Mouse (Mus musculus): ENCODE results near the gene Slc26a8.

Slc26a8 gene

DNA sequence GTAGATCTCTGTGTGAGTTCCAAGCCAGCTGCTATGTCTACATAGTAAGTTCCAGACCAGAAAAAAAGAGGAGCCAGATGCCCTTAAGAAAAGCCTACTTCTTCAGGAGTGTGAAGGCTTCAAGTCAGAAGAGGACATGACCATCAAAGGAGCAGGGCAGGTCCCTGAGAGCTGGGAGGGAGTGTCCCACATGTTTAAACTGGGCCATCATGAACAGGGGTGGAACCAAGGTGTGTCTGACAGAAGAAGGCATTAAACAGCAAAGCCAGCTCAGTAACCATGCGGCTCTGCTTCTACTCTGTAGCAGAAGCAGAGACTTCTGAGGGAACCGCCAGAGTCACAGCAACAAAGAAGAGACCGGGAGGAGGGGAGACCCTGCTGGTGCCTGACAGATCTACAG lies 46.3 kb downstream of the Slc26a8 start:
- no peak for DNase-seq (ENCODE audit: low spot score in 2 of 2)

DNA sequence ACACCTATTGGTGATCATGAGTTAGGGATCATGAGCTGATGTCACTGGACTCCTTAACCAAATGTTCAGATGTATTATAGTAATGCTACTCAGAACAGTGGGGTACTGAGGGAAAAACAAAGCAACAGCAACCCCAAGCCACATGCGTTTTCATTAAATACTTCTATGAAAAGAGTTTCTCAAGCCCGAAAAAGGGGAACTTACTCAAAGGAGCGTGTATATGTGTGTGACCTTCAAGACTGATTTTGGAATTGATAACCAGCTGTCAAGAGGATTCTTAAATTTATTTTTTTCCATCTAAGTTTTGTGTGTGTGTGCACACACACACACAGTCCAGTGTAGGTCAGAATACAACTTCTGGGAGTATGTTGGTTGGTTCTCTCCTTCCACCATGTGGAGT lies 49.9 kb downstream of the Slc26a8 start:
- DNase-seq (ENCODE audit: low spot score in 2 of 2): no peak

DNA sequence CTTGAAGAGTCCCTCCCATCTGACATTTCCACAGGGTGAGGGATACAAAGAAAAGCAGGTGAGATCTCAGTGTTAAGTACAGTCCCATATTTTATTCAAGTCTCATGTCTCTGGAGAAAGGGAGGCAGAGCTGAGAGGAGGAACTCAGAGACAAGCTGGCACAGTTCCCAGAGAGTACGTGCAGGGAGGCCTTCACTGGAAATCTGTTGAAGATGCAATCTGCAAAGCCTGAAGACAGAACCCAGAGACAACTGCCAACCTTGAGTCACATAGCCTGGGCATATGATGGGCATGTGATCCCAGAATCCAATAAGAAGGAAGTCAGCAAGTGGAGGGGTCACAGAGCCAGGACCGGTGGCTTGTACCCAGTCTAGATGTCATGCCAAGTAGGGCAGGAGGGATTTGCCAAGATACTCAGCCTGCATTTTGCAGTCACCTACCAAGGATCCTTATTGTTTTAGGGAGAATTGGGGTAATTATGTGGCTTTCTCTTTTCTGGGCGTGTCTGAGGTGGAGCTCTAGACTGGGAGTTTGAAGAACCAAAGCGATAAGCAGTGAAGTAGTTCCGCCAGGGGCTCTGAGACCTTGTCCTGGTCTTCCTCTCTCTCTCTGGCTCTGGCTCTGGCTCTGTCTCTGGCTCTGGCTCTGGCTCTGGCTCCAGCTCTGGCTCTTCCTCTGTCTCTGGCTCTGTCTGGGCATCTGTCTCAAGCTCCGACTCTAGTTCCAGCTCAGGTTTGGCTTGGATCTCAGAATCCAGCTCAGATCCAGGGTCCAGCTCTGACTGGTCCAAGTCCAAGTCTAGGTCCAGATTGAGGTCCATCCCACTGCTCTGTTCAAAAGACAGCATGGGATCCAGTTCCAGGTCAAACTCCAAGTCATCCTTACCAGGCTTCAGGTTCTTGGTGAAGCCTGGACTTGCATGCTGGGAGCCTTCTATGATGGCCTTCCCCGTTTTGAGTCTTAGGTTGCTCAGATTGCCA lies 52.0 kb downstream of the Slc26a8 start:
- no peak for DNase-seq (ENCODE audit: low spot score in 2 of 2)

DNA sequence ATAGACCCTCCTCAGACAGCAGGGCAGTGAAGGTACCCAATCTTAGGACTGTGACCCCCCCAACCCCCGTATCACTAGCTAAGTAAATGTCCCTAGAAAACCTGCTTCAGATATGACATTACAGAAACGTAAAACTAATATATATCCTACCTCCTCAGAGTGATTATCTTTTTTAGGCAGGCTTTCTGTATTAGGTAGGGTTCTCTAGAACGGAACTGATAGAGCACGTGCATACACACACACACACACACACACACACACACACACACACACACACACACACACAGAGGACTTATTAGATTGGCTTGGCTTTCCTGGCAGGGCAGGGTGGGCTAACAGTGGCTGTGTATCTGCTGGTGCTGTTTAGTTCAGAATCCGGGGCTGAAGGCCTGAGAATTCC lies 54.2 kb downstream of the Slc26a8 start:
- DNase-seq (ENCODE audit: low spot score in 2 of 2): no peak

DNA sequence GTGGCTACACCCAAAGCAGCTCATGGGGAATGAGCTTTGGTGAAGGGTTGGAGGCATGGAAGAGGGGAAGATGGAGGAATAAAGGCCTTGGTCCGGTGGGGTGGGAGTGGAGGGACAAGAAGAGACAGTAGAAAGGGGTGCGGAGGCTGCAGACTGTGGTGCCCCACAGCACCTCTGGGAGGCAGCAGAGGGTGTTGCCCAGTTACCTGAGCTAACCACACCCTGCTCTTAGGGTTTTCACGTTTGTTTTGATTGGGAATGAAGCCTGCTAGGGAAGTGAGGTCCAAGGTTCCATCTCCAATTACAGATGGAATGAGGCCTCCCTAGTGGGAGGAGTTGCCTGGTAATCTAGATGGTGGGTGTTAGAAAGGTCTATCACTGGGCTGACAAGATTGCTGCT lies 60.9 kb downstream of the Slc26a8 start:
- no peak for DNase-seq (ENCODE audit: low spot score in 2 of 2)

DNA sequence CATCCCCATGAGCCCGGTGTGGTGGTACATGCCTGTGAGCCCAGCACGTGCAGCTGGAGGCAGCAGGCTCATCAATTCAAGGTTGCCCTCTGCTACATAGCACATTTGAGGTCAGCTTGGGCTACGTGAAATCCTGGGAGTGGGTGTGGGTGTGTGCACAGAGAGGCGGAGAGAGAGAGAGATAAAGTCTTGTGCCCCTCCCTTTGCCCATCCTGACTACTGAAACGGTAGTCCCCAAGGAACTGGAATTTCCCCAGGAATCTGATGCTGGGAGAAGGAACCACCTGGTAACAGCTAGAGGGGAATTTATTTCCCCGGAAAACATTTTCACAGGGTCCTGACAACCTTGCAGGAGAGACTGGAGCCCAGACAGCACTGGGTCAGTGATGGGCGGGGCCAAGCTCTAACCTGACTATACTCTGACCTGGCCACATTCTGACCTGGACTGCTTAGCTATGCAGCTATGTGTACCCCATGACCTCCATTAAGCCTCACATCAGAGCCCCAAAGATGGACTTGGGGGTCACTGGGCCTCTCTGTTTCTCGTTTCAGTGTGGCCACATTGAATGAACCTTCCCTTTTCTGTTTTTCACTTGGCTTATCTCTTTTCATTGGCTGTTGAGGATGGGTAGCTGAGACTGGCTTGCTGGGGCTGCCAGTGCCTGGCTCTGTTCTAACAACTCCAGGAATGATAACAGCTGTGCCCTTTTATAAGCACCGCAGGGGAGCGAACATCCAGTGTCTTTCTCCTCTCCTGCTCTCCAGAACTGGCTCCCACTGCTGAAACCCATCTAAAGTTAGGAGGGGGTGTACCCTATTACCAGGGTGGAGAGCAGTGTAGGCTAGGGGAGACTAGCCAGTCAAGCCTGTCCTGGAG lies 61.5 kb downstream of the Slc26a8 start:
- no peak for DNase-seq (ENCODE audit: low spot score in 2 of 2)

DNA sequence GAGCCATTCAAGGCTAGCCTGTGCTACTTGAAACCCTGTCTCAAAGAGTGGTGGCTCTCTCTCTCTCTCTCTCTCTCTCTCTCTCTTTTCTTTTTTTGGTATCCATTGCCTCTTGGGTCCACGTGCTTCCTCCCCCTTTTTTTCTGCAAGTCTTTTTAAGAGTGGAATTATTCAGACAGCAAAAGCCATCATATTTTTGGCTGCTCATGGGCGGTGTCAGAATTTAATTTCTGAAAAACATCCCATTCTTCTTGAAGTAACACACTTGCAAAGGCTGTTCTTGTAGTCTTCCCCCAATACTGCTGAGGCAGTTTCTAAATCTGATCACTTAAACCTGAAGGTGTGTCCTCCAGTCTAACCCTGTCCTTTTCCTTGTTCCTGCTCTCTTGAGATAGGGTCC lies 63.1 kb downstream of the Slc26a8 start:
- no peak for DNase-seq (ENCODE audit: low spot score in 2 of 2)

DNA sequence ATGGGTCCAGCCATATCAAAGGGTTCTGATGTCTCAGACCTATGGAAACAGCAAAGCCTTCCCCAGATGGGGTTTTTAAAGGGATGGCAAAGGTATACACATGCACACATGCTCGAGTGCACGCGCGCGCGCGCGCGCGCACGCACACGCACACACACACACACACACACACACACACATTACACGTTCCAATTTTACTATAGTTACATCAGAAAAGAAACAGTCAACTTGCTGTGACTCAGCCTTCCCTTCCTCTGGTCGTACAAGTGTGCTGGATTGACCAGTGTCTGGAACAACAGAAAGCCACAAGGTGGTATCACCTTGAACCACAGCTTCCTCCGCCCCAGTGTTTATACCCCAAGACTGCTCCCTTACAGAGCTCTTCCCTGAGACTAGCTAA lies 64.7 kb downstream of the Slc26a8 start:
- DNase-seq (ENCODE audit: low spot score in 2 of 2): no peak

DNA sequence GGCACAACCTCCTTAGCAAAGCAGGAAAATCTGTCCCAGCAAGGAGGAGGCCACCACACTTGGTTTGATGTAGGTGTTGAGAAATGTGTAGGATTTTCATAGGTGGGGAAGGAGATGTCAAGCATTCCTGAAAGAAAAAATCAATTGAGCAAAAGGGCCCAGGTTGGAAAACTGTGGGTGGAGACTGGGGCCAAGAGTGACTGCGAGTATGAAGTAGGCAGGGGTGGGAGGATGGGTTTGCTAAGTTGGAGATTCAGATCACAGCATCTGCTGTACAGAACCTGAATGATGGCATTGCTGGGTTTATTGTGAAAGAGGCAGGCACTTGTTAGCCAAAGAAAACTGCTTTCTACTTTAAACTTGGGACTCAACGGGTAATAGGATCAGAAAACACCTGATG lies 65.2 kb downstream of the Slc26a8 start:
- no peak for DNase-seq (ENCODE audit: low spot score in 2 of 2)

DNA sequence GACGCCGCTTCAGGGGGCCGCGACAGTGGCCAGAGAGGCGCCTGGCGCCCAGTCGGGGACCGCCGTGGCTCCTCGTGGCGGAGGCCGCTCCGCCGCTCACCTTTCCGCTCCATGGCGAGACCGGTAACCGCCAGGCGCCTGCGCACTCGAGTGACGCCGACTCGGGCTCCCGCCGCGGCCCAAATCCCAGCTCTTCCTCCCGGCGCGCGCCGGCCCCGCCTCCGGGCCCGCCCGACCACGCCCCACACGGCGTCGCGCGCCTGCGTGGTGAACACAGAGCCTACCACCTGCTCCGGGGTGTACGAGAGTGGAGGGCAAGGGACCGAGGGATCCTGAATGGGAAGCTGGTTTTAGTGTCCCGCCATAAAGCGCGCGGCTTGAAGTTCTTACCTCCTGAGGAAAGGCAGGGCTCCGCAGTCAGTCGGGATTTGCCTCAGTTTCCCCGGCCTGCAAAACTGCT lies 67.7 kb downstream of the Slc26a8 start, which contains the start of gene Srpk1:
TSS of gene Srpk1 (minus strand) at position 410 of the 460 bp plus-strand sequence.
- DNase-seq (ENCODE audit: low spot score in 2 of 2): peak; percentile 88 to 95

DNA sequence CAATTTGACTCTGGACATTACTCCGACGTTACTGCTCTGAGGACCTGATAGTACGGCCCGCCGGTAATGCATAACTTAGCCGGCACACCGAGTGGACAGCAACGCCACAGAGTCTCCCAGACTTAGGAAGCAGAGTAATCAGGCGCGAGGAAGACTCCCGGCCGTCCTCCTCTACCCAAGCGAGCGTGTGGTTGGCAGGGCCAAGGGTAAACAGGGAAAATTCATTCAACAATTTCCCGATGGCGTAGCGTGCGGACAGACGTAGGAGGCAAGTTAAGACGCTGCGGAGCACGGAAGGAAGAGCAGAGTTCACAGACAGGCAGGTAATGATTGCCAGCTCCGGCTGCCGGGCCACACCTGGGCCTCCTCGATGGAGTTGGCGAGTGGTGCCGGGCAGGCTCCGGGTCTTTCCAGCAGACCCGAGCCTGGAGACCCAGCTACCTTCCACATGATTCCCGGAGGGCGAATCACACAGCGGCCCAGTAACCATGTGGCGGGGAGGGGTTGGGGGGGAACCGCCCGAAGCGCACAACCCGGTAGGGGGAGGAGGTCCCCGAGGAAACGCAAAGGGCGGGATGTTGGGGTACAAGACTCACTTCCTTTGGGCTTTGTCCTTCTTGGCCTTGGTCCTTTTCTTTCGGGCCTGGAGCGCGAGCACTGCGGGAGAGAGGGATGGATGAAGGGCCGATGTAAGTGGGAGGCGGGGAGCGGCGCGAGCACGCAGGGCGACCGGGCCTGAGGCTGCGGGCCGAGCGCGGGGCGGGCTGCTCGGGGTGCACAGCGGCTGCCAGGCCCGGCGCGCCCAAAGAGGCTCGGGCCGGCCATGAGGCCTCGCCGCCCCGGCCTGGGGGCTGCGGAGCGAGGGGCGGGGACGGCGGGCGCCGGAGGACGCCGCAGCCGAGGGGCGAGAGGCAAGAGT lies 68.4 kb downstream of the Slc26a8 start:
- DNase-seq (ENCODE audit: low spot score in 2 of 2): peak; percentile 39 to 75

DNA sequence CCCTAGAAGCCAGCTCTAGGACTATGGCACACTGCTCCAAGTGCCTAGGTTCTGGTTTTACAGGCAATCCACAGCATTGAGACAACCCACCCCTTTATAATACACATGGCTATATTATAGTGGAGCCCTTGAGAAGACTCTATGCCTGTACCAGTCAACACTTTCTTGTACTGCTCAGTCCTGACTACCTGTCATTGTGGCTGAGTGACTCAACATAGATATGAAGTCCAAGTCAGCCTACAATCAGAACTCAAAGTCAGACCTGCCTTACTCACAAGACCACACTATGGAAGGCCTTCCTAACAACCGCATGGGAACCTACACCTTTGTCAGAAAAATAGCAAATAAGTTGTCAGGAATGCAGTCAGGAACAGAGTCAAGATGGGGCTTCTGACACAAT lies 71.3 kb downstream of the Slc26a8 start:
- DNase-seq (ENCODE audit: low spot score in 2 of 2): no peak

DNA sequence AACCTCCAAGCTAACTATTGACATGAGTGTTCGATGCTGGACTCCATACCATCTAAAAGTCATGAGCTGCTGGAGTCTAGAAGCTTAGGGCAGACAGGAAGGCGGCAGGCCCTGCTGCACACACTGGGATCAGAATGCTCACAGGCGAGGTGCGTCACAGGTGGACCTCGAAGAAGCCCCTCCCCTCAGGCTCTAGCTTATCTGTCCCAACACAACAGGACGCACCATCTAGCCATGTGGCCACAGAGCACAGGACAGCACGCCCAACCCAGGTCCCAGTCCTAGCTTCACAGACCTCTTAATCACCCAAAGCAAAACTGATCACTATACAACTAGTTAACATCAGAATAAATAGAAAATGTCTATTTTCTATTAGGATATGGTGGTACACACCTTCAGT lies 71.9 kb downstream of the Slc26a8 start:
- DNase-seq (ENCODE audit: low spot score in 2 of 2): peak in 1 of 2 experiments; percentile 18

DNA sequence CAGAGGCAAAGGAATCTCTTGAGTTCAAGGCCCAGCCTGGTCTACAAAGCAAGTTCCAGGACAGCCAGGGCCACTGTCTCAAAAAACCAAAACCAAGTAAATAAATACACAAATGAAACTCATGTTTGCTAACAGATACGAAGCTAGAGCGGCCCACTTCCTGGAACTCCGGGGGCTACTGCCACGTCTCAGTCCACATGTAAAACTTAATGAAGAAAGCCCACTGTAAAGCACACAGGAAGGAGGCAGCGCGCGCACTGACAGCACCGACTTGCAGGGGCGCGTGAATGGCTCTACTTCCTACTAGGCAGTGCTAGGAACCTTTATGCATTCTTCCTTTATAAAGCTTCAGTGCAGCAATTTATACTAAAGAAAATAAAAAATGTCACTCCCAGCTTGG lies 72.4 kb downstream of the Slc26a8 start:
- no peak for DNase-seq (ENCODE audit: low spot score in 2 of 2)

DNA sequence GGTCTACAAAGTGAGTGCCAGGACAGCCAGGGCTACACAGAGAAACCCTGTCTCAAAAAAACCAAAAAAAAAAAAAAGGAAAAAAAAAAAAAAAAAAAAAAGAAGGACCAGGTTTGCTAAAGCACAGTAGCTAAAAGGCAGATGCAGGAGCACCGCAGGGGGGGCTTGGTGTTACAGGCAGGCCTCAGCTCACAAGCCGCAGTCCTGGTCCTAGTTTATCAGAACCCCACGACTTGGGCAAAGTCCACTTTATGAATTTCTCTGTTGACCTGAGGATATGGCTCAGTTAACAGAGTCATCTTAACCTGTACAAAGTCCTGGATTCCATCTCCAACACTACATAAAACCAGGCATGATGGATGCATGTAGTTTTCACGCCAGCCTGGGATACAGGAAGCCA lies 74.7 kb downstream of the Slc26a8 start:
- no peak for DNase-seq (ENCODE audit: low spot score in 2 of 2)

DNA sequence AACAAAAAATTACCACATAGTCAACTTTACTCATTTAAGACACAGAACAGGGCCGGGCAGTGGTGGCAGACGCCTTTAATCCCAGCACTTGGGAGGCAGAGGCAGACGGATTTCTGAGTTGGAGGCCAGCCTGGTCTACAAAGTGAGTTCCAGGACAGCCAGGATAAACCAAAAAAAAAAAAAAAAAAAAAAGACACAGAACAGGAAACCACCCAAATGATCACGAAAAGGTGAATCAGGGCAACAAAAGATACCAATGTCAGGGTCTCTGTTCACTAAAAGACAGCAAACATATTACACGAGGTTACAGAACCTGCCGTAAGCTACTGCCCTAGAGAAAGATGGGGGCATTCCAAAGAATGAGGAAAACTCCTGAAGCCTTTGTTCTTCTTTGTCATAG lies 76.9 kb downstream of the Slc26a8 start:
- DNase-seq (ENCODE audit: low spot score in 2 of 2): no peak

DNA sequence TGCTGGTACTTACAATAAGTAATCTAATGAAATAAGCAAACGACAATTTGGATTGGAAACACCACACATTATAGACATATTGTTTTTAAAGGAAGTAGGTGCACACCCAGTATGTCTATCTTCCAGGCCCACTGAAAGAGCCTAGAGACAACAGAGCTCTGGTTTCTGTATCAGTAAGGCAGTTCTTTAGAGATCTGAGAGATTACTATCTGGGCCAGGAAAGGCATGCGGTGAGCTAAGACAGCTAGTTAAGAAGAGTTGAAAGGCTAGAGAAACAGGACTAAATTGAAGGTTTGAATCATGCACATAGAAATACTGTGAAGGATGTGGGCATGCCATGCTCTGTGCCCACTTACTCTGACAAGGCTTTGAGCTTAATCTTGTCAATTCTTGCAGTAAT lies 77.4 kb downstream of the Slc26a8 start:
- no peak for DNase-seq (ENCODE audit: low spot score in 2 of 2)

DNA sequence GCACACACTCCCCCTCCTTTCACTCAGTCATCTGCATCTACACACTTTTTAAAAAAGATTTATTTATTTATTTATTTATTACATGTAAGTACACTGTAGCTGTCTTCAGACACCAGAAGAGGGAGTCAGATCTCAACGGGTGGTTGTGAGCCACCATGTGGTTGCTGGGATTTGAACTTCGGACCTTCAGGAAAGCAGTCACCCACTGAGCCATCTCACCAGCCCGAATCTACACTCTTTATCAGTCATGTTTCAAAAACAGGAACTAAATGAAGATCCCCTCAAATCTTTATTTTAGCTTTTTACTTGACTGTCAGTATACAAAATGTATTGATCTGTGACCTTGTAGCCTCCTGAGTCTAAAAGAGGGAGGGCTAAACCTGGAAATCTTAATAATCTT lies 80.5 kb downstream of the Slc26a8 start:
- no peak for DNase-seq (ENCODE audit: low spot score in 2 of 2)

DNA sequence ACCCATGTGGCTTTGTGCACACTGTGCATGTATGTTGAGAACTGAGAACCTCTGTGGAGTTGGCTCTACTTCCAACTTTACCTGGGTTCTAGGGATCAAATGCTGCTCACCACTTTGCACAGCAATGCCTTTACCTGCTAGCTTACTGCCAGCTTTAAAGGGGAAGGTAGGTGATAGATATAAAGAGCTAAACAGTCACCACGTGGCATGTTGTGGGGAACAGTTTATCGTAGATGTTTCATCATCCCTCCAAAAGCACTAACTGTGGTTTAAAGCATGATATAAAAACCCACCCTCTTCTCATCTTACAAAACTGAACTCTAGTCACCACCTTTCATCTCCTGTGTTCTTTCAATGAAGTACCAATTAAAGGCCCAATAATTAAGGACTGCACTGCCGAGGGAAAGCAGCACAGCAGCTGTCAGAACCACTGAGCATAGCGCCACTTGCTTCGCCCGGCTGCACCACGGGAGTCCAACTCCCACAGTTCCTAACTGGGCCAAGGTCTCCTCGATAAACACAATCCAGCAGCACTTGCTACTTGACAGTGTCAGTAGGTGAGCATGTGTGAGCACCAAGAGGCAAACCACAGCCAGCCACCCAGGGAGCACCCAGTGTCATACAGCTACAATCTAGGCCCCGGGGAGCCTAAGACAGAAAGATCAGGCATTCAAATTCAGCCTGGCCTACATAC lies 88.3 kb downstream of the Slc26a8 start:
- DNase-seq (ENCODE audit: low spot score in 2 of 2): no peak

DNA sequence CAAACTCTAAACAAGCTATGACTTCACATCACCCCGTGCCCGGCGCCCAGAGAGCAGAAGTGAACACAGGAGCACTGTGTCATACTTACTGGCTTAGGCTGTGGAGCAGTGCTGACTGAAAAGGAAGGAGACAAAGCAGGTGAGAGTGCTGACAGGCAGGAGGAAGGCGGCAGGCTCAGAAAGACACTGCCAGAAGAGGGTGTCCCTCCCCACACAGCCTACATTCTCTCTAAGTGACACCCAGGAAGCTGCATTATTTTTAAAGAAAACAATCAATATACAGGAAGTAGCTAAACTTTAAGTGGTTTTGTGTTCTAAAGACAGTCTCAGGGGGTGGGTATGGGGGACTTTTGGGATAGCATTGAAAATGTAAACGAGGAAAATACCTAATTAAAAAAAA lies 89.3 kb downstream of the Slc26a8 start:
- no peak for DNase-seq (ENCODE audit: low spot score in 2 of 2)

DNA sequence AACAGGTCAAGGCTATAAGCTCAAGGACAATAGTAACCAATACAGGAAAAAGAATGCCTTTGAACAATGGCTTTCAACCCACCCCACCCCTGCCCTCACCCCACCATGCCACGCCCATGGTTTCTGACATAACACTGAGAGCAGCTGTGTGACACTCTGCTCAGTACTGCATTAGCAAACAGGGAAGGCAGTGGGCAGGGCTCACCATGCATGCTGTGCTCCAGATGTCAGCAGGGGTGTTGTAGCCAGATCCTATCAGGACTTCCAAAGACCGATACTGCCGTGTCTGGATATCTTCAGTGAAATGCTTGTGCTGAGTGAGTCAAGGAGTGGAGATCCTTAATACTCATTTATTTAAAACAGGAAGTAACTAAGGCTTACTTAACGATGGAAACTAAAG lies 96.1 kb downstream of the Slc26a8 start:
- no peak for DNase-seq (ENCODE audit: low spot score in 2 of 2)
